Mouse (Mus musculus) G1E (cell line): ENCODE measurements around the gene Ift122.

ENCODE experiments used
- GATA1 ChIP-seq: IDR thresholded peaks from 2 replicates; pipeline ENCODE4 v1.6.1; 2012; ENCODE audit warnings: borderline replicate concordance, low read length, inconsistent platforms, mixed read lengths
- POLR2AphosphoS5 ChIP-seq: IDR thresholded peaks from 2 replicates; pipeline ENCODE4 v1.6.1; 2012; ENCODE audit warnings: low read depth, low read length, inconsistent platforms; ENCODE audit not compliant: insufficient replicate concordance
- TAL1 ChIP-seq: conservative IDR thresholded peaks from 2 replicates; pipeline ENCODE4 v1.6.1; 2012; ENCODE audit warnings: low read depth, low read length, inconsistent platforms, mixed read lengths

DNA sequence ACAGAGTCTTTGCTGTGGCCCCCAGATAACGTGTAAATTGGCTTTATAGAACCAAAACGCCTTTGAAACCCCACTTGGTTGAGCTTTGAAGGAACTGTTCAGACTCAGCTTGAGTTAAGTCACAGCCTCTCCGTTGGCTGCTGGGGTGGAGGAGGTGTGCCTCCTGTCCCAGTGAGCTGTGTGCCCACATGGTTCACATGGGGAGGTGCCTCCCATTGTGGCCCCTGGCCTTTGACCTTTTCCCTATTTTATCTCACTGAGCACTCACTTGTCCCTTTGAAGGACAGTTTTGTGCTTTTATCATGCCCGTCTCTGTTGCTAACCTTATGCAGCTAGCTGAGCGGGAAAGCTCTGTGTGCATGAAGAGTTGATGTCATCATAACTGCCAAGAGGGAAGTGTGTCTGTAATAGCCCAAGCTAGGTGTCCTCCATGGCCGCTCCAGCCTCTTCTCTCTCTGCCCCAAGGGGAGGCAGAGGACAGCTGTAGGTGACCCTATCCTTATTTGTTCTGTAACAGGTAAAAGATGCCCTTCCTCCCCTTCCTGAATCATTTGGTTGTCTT lies 55.2 kb downstream of the Ift122 start:
- no peak for TF ChIP-seq TAL1
- TF ChIP-seq GATA1, result no peak
- no peak for TF ChIP-seq POLR2AphosphoS5
